Mouse (Mus musculus): ENCODE results near the gene Tcf3. TPM values are rescaled to one million over a fixed set of nuclear protein-coding genes. Genes with fewer than 3 reads are reported as not detected.

Tcf3 gene
- total RNA-seq, 2 experiments from 2014 or later, result 66.4 to 67.5 TPM

Small RNAs within 50 kb of the gene (microRNA-seq; reads per million reads assigned to microRNA genes)
- gene Gm22721, result not detected

Other genes starting within 250 kb of the Tcf3 start
- 10 to 100 TPM; 61.3 to 61.5 TPM for gene Mum1, start 207.2 kb downstream of the Tcf3 start, total RNA-seq (2021)
- 100 to 1,000 TPM; 327 to 331 TPM for gene Ndufs7, start 184.5 kb downstream of the Tcf3 start, total RNA-seq (2021)
- gene Gamt, start 172.6 kb downstream of the Tcf3 start, total RNA-seq (2021), result 100 to 1,000 TPM; 446 to 545 TPM
- 100 to 1,000 TPM in 1 of 2 experiments, 10 to 100 TPM in 1; 98.9 to 112 TPM for gene Dazap1, start 172.2 kb downstream of the Tcf3 start, total RNA-seq (2021)
- gene Rps15, start 141.2 kb downstream of the Tcf3 start, total RNA-seq (2021), result 1,000 to 10,000 TPM; 1,165 to 1,300 TPM
- 1 to 10 TPM in 1 of 2 experiments, under 1 TPM in 1; 0.73 to 2.1 TPM for gene Apc2, start 137.7 kb downstream of the Tcf3 start, total RNA-seq (2021)
- gene 2310011J03Rik, start 113.1 kb downstream of the Tcf3 start, total RNA-seq (2021), result 10 to 100 TPM; 16.7 to 17.6 TPM
- 1 to 10 TPM; 1.0 to 1.5 TPM for gene Pcsk4, start 104.1 kb downstream of the Tcf3 start, total RNA-seq (2021)
- 1 to 10 TPM; 2.7 to 4.1 TPM for gene Reep6, start 103.7 kb downstream of the Tcf3 start, total RNA-seq (2021)
- 10 to 100 TPM; 15.5 to 16.5 TPM for gene Adamtsl5, start 85.2 kb downstream of the Tcf3 start, total RNA-seq (2021)
- gene Plk5, start 77.2 kb downstream of the Tcf3 start, total RNA-seq (2021), result under 1 TPM in 1 of 2 experiments, not detected in 1; 0.34 TPM
- gene Mex3d, start 46.0 kb downstream of the Tcf3 start, total RNA-seq (2021), result 10 to 100 TPM; 17.8 to 18.9 TPM
- 100 to 1,000 TPM; 139 to 140 TPM for gene Mbd3, start 34.1 kb downstream of the Tcf3 start, total RNA-seq (2021)
- 100 to 1,000 TPM; 640 to 657 TPM for gene Uqcr11, start 26.8 kb downstream of the Tcf3 start, total RNA-seq (2021)
- not detected for gene Onecut3, start 61.2 kb upstream of the Tcf3 start, total RNA-seq (2021)
- under 1 TPM; 0.05 TPM for gene Atp8b3, start 105.5 kb upstream of the Tcf3 start, total RNA-seq (2021)
- 10 to 100 TPM; 22.0 to 24.9 TPM for gene Rexo1, start 127.9 kb upstream of the Tcf3 start, total RNA-seq (2021)
- gene Klf16, start 143.7 kb upstream of the Tcf3 start, total RNA-seq (2021), result 1 to 10 TPM; 7.5 to 8.5 TPM
- gene Abhd17a, start 156.7 kb upstream of the Tcf3 start, total RNA-seq (2021), result 10 to 100 TPM; 79.7 to 81.6 TPM
- gene Scamp4, start 169.2 kb upstream of the Tcf3 start, total RNA-seq (2021), result 10 to 100 TPM; 27.4 to 27.9 TPM
- gene Adat3, start 169.2 kb upstream of the Tcf3 start, total RNA-seq (2021), result 1 to 10 TPM; 3.0 to 3.2 TPM
- 1 to 10 TPM; 1.1 to 1.7 TPM for gene Gm49322, start 172.4 kb upstream of the Tcf3 start, total RNA-seq (2021)
- gene Csnk1g2, start 189.2 kb upstream of the Tcf3 start, total RNA-seq (2021), result 100 to 1,000 TPM; 167 to 169 TPM
- 10 to 100 TPM; 50.7 to 50.8 TPM for gene Btbd2, start 223.4 kb upstream of the Tcf3 start, total RNA-seq (2021)
- gene Mknk2, start 244.5 kb upstream of the Tcf3 start, total RNA-seq (2021), result 100 to 1,000 TPM; 170 to 176 TPM